Mouse (Mus musculus) yolk sac, embryonic 10.5 days (tissue): ENCODE measurements around the gene Spryd4.
A peak's percentile ranks its signal among the peaks of the same experiment; 100 is the strongest.
"Not testable (repeated sequence)": the region's sequence is repeated elsewhere in the genome, so short reads cannot be mapped to it uniquely, and the experiment has no call there.

Source experiments
- DNase-seq: peaks from one replicate; pipeline ENCODE4 v3.0.0-alpha.2; 2017; ENCODE audit warnings: low spot score

The Spryd4 gene

DNA sequence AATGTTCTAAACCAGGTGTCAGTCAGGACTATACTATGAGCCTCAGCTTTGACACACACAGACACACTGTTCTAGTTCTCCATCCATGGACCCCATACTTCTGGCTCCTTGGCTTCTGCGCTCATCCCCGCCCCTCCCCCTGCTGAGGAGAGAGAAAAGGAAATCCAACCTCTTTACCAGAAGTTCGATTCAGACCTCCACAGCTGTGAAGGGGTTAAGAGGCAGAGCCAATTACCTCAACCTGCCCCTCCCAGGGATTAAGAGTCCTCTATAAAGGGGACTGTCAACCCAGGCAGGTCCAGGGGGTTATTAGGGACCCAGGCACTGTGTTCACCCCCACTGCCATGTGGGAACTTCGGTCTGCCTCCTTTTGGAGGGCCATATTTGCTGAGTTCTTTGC is 13.9 kb upstream of the Spryd4 start, which contains the start of gene Mip:
Mip (plus strand) TSS at position 301 of the 400 bp plus-strand sequence.
- no peak for DNase-seq

DNA sequence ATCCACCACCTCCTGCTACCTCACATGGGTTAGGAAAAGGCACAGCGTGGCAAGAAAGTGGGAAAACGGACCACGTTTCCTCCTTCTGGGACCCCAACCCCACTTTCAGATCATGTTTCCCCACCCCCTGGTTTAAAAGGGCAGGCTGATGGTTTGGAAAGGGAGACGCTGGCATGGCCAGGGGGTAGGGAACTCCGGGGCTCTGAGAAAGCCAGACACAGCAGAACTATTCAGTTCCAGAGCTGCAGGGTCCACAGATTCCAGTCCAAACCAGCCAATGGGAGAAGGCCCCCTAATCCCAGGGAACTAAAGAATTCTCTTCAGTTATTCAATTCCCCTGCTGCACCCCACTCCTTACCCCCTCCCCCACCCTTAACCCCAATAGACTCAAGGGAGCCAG is 13.5 kb upstream of the Spryd4 start:
- no peak for DNase-seq

DNA sequence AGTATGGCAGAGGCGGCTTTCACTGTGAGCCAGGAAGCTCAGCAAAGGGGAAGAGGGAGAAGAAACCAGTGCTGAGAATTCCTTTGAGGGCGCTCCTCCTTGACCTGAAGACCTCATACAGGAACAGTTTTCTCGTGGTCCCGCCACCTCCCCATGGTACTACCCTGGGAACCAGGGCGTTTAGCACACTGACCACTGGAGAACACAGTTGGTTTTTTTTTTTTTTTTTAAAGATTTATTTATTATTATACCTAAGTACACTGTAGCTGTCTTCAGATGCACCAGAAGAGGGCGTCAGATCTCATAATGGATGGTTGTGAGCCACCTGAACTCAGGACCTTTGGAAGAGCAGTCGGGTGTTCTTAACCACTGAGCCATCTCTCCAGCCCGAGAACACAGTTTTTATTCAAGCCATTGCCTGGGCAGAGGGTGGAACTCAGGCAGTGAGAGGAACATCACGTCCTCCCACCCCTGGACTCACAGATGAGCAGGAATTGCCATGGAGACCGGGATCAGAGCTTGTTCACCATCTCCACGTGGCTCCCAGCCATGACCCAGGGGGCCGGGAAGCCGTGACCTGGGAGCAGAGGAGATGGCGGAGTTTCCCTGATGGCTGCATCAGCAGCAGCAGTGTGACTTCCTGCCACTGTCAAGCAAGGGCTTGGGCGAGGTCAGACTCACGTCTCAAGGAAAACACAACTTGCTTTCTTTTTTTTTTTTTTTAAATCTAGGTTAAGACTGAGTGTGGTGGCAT is 10.1 kb upstream of the Spryd4 start:
- no peak for DNase-seq

DNA sequence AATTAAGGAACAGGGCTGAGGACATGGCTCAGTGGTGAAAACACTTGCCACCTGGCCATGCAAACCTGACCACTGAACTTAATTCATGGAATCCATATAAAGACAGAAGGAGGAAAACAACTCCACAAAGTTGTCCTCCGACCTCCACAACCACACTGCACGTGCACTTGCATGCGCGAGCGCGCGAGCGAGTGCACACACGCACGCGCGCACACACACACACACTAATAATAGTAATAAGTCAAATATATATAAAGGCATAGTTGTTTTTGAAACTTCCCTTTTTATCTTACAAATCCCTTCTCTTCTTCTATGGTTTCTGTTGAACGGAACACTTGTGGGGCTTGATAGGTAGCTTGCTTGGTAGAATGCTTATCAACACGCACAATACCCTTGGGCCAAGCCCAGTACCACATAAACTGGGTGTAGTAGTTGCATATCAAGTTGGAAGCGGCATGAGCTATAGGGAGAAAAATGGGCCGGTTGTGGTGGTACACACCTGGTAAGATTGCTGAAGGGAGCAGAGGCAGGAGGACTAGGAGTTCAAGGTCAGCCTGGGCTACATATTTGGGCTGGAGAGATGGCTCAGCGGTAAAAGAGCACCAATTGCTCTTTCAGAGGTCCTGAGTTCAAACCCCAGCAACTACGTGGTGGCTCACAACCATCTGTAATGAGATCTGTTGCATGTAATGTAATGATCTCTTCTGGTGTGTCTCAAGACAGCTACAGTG is 6.9 kb upstream of the Spryd4 start:
- no peak for DNase-seq

DNA sequence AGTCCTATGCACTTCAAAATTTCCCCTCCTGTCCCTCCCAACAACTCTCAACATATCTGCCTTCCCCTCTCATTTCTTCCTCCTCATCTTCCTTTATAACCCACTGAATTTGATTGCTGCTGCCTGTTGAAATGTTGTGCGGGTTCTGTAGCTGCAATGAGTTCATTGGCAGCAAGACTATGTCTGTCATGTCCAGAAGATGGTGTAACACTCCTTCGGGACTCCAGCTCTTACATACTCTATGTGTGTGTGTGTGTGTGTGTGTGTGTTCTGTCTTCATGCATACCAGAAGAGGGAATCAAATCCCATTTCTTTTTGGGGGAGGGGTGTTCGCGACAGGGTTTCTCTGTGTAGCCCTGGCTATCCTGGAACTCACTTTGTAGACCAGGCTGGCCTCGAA is 3.4 kb upstream of the Spryd4 start:
- DNase-seq, result no peak

DNA sequence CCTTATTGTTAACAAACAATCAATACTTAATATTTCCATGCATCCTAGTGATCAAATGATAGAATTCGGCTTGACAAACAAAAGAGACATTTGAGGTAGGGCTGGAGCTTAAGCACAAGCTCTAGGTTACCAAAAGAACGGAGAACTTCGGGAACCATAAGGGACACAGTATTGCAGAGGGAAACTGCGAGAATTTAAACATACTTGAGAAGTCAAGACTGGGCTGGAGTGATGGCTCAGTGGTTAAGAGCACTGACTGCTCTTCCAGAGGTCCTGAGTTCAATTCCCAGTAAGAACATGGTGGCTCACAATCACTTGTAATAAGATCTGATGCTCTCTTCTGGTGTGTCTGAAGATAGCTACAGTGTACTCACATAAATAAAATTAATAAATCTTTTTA is 2.5 kb upstream of the Spryd4 start:
- DNase-seq, result not testable (repeated sequence)

DNA sequence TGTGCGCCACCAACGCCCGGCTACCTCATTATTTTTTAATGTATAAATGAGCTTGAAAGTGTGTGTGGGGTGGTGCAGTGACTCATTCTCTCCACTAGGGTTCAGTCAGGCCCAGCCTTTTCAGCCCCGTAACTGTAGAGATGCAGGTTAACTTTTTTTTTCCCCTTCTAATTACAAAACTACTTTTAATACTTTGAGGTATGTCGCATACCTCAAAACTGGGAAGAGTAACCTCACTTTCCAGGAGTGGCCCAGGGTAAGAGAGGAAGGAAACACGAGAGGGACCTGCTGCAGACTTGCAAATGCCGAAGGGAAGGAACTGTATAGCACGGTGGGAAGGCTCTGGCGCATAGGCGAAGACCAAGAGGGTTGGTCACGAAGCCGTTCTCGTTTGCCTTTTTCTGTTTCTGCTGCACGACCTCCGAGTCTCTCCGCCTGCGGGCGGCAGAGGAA is 1.3 kb upstream of the Spryd4 start:
- peak; percentile 74 for DNase-seq

DNA sequence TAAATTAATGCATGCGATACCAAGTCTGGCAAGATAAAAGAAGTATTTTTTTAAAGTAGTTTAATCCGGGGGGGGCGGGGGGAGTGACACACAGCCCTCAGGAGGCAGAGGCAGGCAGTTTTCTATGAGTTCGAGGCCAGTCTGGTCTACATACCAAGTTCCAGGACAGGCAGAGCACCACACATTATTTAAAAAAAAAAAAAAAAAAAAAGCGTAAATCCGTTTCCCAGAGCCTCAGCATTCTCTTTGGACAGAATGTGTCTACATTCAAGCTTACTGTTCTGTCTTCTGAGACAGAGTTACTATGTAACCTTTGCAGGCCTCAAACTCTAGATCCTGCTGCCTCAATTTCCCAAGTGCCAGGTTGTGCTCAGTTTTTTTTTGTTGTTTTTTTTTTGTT is 541 bp upstream of the Spryd4 start:
- DNase-seq, result no peak

DNA sequence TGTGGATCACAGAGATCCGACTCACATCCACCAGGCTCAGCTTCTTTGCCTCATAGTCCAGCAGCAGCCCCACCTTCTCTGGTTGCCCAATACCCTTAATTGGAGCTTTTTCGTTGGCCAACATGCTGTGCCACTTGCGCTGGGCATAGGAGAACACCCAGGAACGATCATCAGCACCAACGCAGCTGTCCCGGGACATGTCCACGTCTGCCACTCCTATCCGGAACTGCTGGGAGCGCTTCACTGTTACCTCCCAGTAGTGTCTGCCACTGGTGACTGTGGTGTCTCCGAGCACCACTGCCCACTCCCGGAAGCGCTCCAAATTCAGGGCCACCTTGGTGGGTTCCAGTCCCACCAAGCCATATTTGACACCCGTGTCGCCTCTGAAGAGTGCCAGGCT is 653 bp downstream of the Spryd4 start:
- no peak for DNase-seq

DNA sequence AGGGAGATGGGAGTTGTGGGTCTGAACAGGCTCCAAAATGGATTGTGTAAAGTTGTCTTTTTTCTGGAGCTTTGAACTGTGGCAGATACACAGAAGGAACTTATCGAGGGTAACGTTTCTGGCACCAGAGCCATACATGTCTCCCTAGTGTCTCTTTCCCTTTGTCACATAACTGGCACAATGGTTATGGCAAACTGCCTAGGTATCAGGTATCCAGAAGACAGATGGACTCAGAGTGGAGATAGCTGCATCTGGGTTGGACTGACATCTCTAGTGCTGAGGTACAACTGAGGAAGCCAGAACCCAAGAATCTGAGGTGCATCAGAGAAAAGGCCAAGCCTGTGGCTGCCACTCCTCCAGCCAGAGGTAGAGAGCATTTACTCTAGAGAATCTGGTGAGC is 1.5 kb downstream of the Spryd4 start:
- no peak for DNase-seq

DNA sequence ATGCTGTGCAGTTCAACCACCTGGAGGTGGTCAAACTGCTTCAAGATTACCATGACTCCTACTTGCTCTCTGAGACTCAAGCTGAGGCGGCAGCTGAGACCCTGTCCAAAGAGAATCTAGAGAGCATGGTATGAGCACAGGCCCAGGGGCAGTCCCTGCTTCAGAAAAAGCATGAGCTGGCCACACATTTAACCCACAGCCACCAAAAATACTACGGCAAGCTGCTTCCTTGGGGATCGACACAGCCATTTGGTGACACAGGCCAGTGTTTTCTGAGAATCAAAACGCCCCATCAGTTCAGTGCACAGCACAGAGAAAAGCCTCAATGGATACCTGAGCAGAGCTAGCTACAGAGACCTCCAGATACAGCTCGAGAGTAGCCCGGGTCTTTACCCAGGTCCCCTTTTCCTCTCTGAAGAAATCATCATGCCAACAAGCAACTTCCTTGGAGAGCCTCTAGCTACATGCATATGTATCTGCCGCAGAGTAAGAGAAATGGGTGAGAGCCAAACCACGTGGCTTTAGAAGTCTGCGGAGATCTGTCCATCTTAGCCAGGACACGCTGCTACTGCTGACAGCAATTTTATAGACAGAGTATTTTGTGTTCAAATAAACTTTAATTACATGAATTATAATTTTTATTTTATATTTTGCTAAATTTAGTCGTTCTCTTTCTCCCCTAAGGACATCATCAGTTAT is 2.1 kb downstream of the Spryd4 start:
- no peak for DNase-seq

DNA sequence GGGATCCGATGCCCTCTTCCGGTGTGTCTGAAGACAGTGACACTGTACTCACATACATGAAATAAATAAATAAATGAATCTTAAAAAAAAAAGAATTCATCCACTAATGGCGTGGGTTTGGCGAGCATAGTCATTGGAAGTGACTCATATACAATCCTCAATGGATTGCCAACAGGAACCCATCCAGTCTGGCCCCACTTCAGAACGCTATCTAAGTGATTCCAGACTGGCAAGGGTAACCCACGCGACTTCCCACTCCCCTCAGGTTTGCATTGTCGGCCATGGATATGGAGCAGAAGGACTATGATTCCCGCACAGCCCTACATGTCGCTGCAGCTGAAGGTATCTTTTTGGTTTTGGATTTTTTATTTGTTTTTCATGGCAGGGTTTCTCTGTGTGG is 3.3 kb downstream of the Spryd4 start:
- DNase-seq, result no peak

DNA sequence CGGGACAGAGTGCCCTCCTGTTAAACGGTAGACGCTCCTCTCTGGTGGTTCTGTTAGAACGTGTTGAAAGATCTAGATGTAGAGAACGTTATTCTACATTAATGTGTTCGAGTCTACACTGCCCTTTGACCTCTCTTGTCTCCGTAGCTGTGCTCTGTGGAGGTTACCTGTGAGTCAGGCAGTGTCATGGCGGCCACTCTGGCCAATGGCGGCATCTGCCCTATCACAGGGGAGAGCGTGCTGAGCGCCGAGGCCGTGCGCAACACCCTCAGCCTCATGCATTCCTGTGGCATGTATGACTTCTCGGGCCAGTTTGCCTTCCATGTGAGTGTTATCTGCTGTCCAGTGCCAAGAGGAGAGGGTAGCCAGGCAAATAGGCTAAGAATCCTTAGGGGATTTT is 6.7 kb downstream of the Spryd4 start:
- peak; percentile 55 for DNase-seq

DNA sequence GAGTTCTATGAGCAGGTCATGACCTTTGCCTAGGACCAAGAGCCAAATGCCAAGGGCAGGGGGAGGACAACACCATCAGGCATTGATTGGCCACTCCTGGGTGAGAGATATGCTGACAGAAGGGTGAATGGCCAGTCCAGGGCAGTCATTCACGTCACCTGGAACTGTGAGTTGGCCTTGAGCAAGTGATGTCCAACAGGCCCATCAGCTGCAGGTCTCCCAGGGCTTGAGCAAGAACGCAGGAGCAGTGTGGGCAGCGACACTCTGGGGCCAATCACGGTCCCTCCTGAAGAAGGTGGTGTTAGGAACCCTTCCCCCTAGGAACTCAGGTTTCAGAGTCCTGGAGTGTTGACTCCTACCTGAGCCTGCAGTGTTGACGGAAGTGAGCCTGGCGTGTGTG is 9.8 kb downstream of the Spryd4 start:
- peak; percentile 26 for DNase-seq

DNA sequence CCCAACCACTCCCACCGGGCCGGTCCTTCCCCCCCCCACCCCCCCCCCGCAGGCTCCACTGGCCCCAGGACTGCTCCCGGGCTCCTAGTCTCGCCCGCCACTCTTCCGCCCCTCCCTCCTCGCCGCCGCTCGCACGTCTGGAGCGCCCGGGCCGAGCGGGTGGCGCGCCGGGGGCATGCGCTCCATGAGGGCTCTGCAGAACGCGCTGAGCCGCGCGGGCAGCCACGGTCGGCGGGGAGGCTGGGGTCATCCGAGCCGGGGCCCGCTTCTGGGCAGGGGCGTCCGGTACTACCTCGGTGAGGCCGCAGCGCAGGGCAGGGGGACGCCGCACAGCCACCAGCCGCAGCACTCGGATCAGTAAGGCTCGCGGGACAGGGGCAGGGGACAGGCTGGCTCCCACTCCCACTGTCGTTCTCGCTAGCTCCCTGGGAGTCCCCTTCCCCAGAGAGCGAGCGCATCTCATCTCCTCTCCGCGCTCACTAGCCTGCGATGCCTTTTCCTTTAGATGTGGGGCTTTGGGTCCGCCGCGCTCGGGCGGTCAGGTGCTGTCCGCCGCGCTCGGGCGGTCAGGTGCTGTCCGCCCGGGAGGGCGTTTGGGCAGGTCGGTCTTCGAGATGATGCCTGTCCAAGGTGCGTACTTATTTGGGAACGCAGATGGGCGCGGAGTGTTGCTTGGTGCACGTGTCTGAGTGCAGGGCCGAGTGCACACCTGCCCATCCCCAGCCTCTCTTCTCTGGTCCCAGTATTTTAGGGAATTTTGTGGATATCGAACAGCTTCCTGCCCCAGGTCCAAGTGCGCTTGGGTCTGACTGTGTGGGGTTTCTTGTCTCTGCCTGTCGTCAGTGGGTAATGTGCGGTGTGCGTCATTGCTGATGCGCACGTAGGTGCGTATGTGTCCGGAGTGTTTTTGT is 16.8 kb downstream of the Spryd4 start:
- DNase-seq, result no peak

DNA sequence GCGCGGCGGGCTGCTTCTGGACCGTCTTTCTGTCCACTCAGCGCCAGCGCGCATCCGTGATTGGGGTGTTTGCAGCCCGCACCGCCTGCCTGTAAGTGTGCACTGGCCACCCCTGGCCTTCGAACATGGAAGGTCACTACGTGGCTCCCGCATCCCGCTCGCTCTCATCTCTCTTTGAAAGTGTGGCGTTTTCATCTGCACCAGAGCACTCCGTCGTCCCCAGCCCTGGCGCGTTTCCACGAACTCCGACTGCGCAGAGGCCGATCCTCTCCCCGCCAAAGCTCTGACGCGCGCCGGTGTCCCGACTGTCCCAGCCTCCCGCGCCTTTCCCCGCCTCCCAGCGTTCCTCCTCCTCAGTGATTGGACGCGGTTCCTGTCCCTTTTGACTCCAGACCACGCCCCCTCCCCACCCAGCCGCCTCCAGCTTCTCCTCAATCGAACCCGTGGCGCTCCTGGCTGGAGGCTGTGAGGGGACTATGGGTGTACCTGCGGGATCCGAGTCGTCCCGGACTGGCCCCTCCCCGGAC is 17.5 kb downstream of the Spryd4 start, which contains the start of gene Gls2:
Gls2 (plus strand) TSS at position 434 of the 527 bp plus-strand sequence.
- DNase-seq, result peak; percentile 99

DNA sequence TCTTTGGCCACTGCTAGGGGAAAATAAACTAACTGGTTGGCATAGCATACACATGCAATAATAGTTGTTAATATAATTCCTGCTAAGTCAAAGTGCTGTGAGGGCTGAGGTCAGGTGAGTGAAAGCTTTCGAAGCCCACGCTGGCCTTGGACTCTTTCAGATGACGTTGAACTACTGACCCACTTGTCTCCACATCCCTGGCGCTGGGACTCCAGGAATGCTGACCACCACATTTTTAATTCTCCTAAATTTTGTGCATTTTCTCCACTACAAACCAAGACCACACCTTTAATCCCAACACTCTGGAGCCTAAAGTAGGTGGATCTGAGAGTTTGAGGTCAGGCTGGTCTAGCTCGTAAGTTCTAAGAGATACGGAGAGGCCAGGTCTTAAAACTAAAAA is 18.5 kb downstream of the Spryd4 start:
- DNase-seq, result no peak

DNA sequence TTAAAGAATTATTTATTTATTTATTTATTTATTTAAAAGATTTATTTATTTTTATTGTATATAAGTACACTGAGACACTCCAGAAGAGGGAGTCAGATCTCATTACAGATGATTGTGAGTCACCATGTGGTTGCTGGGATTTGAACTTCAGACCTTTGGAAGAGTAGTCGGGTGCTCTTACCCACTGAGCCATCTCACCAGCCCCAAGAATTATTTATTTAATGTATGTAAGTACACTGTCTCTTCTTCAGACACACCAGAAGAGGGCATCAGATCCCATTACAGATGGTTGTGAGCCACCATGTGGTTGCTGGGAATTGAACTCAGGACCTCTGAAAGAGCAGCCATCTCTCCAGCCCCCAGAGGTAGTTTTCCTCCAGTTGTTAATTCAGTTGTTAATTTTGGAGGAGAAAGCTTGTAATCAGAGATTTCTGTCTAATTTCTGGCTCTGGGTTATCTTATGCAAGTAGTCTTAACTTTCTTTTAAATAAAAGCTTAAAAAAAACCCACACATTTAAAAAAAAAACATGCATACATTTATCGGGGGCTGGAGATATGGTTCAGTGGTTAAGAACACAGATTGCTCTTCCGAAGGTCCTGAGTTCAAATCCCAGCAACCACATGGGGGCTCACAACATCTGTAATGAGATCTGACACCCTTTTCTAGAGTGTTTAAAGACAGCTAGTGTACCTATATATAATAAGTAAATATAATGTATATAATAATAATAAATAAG is 19.4 kb downstream of the Spryd4 start:
- not testable (repeated sequence) for DNase-seq

DNA sequence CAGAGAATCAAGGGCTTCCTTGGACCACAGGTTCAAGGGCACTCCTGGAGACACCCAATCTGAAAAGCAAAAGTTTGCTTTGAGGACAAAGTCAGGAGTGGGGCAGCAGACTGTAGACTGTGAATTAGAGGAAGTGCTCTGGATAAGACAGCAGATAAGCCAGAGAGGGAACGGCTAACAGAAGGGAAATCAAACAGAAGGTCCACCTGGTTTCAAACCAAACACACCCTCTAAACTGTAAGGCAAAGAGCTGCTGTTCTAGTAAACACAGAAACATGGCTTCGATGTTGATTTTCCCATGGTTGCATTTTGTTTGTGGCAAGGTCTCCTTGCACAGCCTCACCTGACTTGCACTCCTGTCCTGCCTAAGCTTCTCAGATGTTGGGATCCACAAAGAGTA is 20.1 kb downstream of the Spryd4 start:
- DNase-seq, result no peak

DNA sequence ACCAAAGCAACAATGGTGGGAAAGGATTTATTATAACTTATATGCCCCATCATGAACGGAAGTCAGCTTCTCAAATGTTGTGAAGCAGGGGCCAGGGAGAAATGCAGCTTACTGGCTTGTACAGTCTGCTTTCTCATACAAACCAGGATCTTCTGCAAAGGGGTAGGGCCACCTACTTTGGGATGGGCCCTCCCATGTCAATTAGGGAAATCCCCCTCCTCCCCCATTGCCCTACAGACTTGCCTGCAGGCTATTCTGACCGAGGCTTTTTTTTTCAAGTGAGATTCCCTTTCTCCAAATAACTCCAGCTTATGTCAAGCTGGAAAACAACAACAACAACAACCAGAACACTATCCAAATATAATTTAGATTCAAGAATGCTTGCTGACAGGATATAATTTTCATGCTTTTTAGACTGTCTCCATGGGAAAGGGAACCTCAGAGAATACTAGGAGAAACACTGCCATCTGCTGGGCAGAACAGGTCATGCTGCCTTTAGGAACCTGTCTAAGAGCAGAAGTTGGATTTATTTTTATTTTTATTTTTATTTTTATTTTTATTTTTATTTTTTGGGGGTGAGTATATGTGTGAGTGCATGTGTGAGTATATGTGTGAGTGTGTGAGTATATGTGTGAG is 23.2 kb downstream of the Spryd4 start:
- no peak for DNase-seq
